ENCODE assay signal across 25 mouse cellular contexts in the genomic region with DNA sequence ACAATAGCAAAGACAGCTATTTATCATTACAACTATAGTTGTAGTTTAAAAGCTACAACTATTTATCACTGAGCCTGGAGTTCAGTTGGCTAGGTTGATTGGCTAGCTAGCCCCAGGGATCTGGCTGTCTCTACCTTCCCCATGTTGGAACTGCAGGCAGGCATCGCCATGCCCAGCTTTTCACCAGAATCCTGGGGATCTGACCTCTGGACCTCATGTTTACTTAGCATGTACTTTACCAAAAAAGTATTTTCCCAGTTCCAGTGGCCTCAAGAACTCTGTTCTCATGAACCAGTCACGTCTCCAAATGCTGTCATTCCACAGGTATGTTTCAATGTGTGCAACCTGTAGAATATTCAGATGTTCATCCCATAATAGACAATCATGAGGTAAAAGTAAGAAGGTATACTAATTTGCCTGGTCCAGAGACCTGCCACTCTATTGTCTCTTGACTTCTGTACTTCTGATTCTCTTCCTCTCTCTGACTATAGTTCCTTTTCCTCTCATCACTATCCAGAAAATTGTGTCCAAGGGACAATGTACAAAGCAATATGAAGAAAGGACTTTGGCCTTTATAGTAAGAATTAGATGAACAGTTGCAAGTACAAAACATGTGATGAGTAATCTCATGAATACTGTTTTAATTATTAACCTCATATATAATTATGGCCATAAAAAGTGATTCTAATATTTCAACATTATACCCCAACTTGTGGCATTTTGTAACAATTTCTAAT.
"Had no signal": no experiment of that assay in that cellular context is flagged by ENCODE, and none has a peak within 500 bp of the region (broad histone marks: within the 10 kb centered on the region; RNA-seq: fewer than 3 reads in every experiment).

No protein-coding gene starts in this region.

- H3K9ac ChIP-seq: heart, embryonic 12.5 days; hindbrain, embryonic 12.5 days; hindbrain, embryonic 14.5 days; kidney, embryonic 15.5 days; limb, embryonic 12.5 days; liver, embryonic 13.5 days had no signal

- DNase-seq: gastrocnemius, postnatal 14 days; gastrocnemius, postnatal 36 days; heart, adult 18-20 months; heart, postnatal 10 days; heart, postnatal 4 days; kidney, adult 11 months; kidney, adult 2 months; kidney, adult 9 months; kidney, postnatal 14 days; kidney, postnatal 36 days; liver, embryonic 13.5 days had no signal

- H3K4me1 ChIP-seq: heart, embryonic 10.5 days; heart, embryonic 12.5 days; hindbrain, embryonic 10.5 days; hindbrain, embryonic 12.5 days; kidney, embryonic 15.5 days; limb, embryonic 10.5 days; limb, embryonic 12.5 days; liver, embryonic 13.5 days had no signal

- H3K27me3 ChIP-seq: heart, embryonic 12.5 days; hindbrain, embryonic 12.5 days; kidney, embryonic 15.5 days; limb, embryonic 12.5 days; liver, embryonic 13.5 days had no signal

- H3K4me3 ChIP-seq: heart, embryonic 10.5 days; heart, embryonic 12.5 days; hindbrain, embryonic 10.5 days; hindbrain, embryonic 12.5 days; kidney, embryonic 15.5 days; layer of hippocampus, adult 2 months; left cerebral cortex, adult 2 months; limb, embryonic 10.5 days; limb, embryonic 12.5 days; liver, embryonic 13.5 days had no signal

- ATAC-seq: forebrain, embryonic 16.5 days; hindbrain, embryonic 16.5 days; inflammation-experienced regulatory T-cells, adult 6 months had no signal

- H3K27ac ChIP-seq: heart, embryonic 10.5 days; hindbrain, embryonic 10.5 days; hindbrain, embryonic 12.5 days; hindbrain, embryonic 14.5 days; kidney, embryonic 15.5 days; kidney, postnatal 0 days; layer of hippocampus, adult 2 months; left cerebral cortex, adult 2 months; limb, embryonic 10.5 days; limb, embryonic 12.5 days; liver, embryonic 13.5 days had no signal

- H3K9me3 ChIP-seq: heart, embryonic 10.5 days; heart, embryonic 12.5 days; hindbrain, embryonic 10.5 days; hindbrain, embryonic 12.5 days; kidney, embryonic 15.5 days; limb, embryonic 10.5 days; limb, embryonic 12.5 days; liver, embryonic 13.5 days had no signal

- H3K4me2 ChIP-seq: heart, embryonic 12.5 days; hindbrain, embryonic 12.5 days; hindbrain, embryonic 14.5 days; kidney, embryonic 15.5 days; limb, embryonic 12.5 days; liver, embryonic 13.5 days had no signal

- H3K36me3 ChIP-seq: heart, embryonic 10.5 days; heart, embryonic 12.5 days; hindbrain, embryonic 10.5 days; hindbrain, embryonic 12.5 days; kidney, embryonic 15.5 days; limb, embryonic 10.5 days; limb, embryonic 12.5 days; liver, embryonic 13.5 days had no signal
